Mouse (Mus musculus) CH12.LX (cell line): ENCODE measurements around the gene Mest. TPM values are rescaled to one million over a fixed set of nuclear protein-coding genes. Genes with fewer than 3 reads are reported as not detected.

Source experiments
- DNase-seq: peaks from one replicate; pipeline ENCODE4 v3.0.0-alpha.2; 2013; ENCODE audit errors: extremely low read depth
- H3K27ac ChIP-seq: 2 replicates; pipeline ENCODE4 v1.5.1; 2012; ENCODE audit warnings: low read depth, mild to moderate bottlenecking, control low read depth, moderate library complexity; ENCODE audit not compliant: insufficient read depth
- H3K27me3 ChIP-seq: replicated peaks from 2 replicates; pipeline ENCODE3; 2012; ENCODE audit warnings: inconsistent platforms
- H3K36me3 ChIP-seq, 2 experiments: replicated peaks in 1 of 2; 2 replicates each; pipeline versions ENCODE3 to v1.6.1; 2012; ENCODE audit warnings: inconsistent platforms in 1 of 2, low read length in 1 of 2, mild to moderate bottlenecking in 1 of 2, mixed read lengths in 1 of 2, moderate library complexity in 1 of 2; ENCODE audit not compliant: control insufficient read depth in 1 of 2, insufficient read depth in 1 of 2
- H3K4me1 ChIP-seq, 2 experiments: 2 replicates each; pipeline ENCODE4 v1.6.1; 2012; ENCODE audit warnings: inconsistent platforms in 1 of 2, moderate library complexity in 1 of 2; ENCODE audit not compliant: insufficient read depth in 2 of 2, control insufficient read depth in 1 of 2
- H3K4me2 ChIP-seq: 2 replicates; pipeline ENCODE4 v1.6.1; 2012; ENCODE audit warnings: low read depth, mild to moderate bottlenecking, control low read depth; ENCODE audit not compliant: poor library complexity, insufficient read depth, severe bottlenecking
- H3K4me3 ChIP-seq, 3 experiments: fragments of 150-350 bp in 1 of 3; sonication (generic) in 1 of 3; replicated peaks in 1 of 3; 2 replicates each; pipeline versions ENCODE3 to v1.5.1; 2011 to 2012; ENCODE audit warnings: low read depth in 2 of 3, low read length in 2 of 3, mild to moderate bottlenecking in 2 of 3, moderate library complexity in 2 of 3, control low read depth in 1 of 3, improper control_type of control experiment in 1 of 3, inconsistent platforms in 1 of 3, mixed read lengths in 1 of 3; ENCODE audit not compliant: poor library complexity in 1 of 3
- H3K79me2 ChIP-seq: replicated peaks from 2 replicates; pipeline ENCODE4 v1.6.1; 2012; ENCODE audit warnings: mild to moderate bottlenecking, moderate library complexity; ENCODE audit not compliant: control insufficient read depth, poor library complexity, insufficient read depth, severe bottlenecking; ENCODE audit errors: extremely low read depth
- H3K9ac ChIP-seq: 2 replicates; pipeline ENCODE4 v1.6.1; 2012; ENCODE audit warnings: low read depth, mild to moderate bottlenecking, control low read depth, moderate library complexity; ENCODE audit not compliant: insufficient read depth
- H3K9me3 ChIP-seq: replicated peaks from 2 replicates; pipeline ENCODE3; 2012; ENCODE audit warnings: low read length, inconsistent platforms, mixed read lengths
- CTCF ChIP-seq, 2 experiments: IDR thresholded peaks in 1 of 2; conservative IDR thresholded peaks in 1 of 2; 2 replicates each; pipeline ENCODE4 v1.5.1; 2011 to 2012; ENCODE audit warnings: low read depth in 2 of 2, low read length in 2 of 2, improper control_type of control experiment in 1 of 2, inconsistent platforms in 1 of 2, mild to moderate bottlenecking in 1 of 2, moderate library complexity in 1 of 2
- E2F4 ChIP-seq: IDR thresholded peaks from 2 replicates; pipeline ENCODE4 v1.6.1; 2011; ENCODE audit warnings: low read depth, low read length, improper control_type of control experiment; ENCODE audit not compliant: insufficient replicate concordance
- ELF1 ChIP-seq: IDR thresholded peaks from 2 replicates; pipeline ENCODE4 v1.6.1; 2014; ENCODE audit warnings: low read depth, mild to moderate bottlenecking, inconsistent platforms, low read length, improper control_type of control experiment
- EP300 ChIP-seq: IDR thresholded peaks from 2 replicates; pipeline ENCODE4 v1.6.1; 2011; ENCODE audit warnings: low read length, improper control_type of control experiment
- ETS1 ChIP-seq: conservative IDR thresholded peaks from 2 replicates; pipeline ENCODE4 v1.6.1; 2012; ENCODE audit warnings: low read depth, mild to moderate bottlenecking, inconsistent platforms, low read length, improper control_type of control experiment, moderate library complexity
- HCFC1 ChIP-seq: IDR thresholded peaks from 2 replicates; pipeline ENCODE4 v1.6.1; 2012; ENCODE audit warnings: low read depth, mild to moderate bottlenecking, inconsistent platforms, low read length, improper control_type of control experiment
- IRF4 ChIP-seq: IDR thresholded peaks from 2 replicates; pipeline ENCODE4 v1.6.1; 2014; ENCODE audit warnings: low read depth, mild to moderate bottlenecking, inconsistent platforms, low read length, improper control_type of control experiment
- JUN ChIP-seq: IDR thresholded peaks from 2 replicates; pipeline ENCODE4 v1.6.1; 2011; ENCODE audit warnings: low read depth, mild to moderate bottlenecking, low read length, improper control_type of control experiment, moderate library complexity; ENCODE audit not compliant: insufficient read depth
- MAFK ChIP-seq: IDR thresholded peaks from 2 replicates; pipeline ENCODE4 v1.6.1; 2011; ENCODE audit warnings: low read length, improper control_type of control experiment; ENCODE audit not compliant: insufficient replicate concordance
- MAX ChIP-seq: IDR thresholded peaks from 2 replicates; pipeline ENCODE4 v1.6.1; 2011; ENCODE audit warnings: low read length, improper control_type of control experiment
- MEF2A ChIP-seq: IDR thresholded peaks from 2 replicates; pipeline ENCODE4 v1.6.1; 2014; ENCODE audit warnings: low read depth, mild to moderate bottlenecking, inconsistent platforms, low read length, improper control_type of control experiment, borderline replicate concordance
- MXI1 ChIP-seq: IDR thresholded peaks from 2 replicates; pipeline ENCODE4 v1.6.1; 2011; ENCODE audit warnings: mild to moderate bottlenecking, low read depth, low read length, improper control_type of control experiment
- MYC ChIP-seq: IDR thresholded peaks from 2 replicates; pipeline ENCODE4 v1.6.1; 2011; ENCODE audit warnings: low read depth, mild to moderate bottlenecking, improper control_type of control experiment, low read length
- PAX5 ChIP-seq: IDR thresholded peaks from 2 replicates; pipeline ENCODE4 v1.6.1; 2012; ENCODE audit warnings: low read length, inconsistent platforms, mixed read lengths
- POLR2A ChIP-seq: IDR thresholded peaks from 2 replicates; pipeline ENCODE4 v1.6.1; 2011; ENCODE audit warnings: low read depth, mild to moderate bottlenecking, improper control_type of control experiment, low read length
- POLR2AphosphoS2 ChIP-seq: IDR thresholded peaks from 2 replicates; pipeline ENCODE4 v1.6.1; 2011; ENCODE audit warnings: low read depth, low read length, improper control_type of control experiment
- RCOR1 ChIP-seq: conservative IDR thresholded peaks from 2 replicates; pipeline ENCODE4 v1.6.1; 2012; ENCODE audit warnings: low read depth, mild to moderate bottlenecking, inconsistent platforms, low read length, improper control_type of control experiment
- TBP ChIP-seq: conservative IDR thresholded peaks from 2 replicates; pipeline ENCODE4 v1.6.1; 2011; ENCODE audit warnings: low read depth, low read length, improper control_type of control experiment
- ZNF384 ChIP-seq: IDR thresholded peaks from 2 replicates; pipeline ENCODE4 v1.6.1; 2012; ENCODE audit warnings: low read depth, low read length, improper control_type of control experiment, inconsistent platforms
- dilution Hi-C: fragments of 300-500 bp; cut with MboI; formaldehyde crosslinking; loops from 2 replicates; pipeline ENCODE4 v1.14.3; 2020; ENCODE audit warnings: low sequenced_read_pairs; ENCODE audit not compliant: extremely low pct_unique_long_range_greater_than_20kb, extremely low pct_ligation_motif_present
- in situ Hi-C: fragments of 300-500 bp; cut with MboI; formaldehyde crosslinking; loops from 3 replicates; pipeline ENCODE4 v1.14.3; 2019; ENCODE audit warnings: low sequenced_read_pairs, low pct_ligation_motif_present, low pct_unique_long_range_greater_than_20kb, mixed read lengths
- polyA plus RNA-seq: library from polyadenylated mRNA; unstranded; fragments of >175 nt; gene quantifications from 2 replicates; pipeline ENCODE4 v1.2.1, GENCODE M21; 2012; ENCODE audit warnings: low read depth; ENCODE audit not compliant: insufficient read length
- total RNA-seq, 2 experiments: library from RNA; depleted of rRNA; stranded (reverse); fragments of 300-350 nt in 1 of 2; fragments of >200 nt in 1 of 2; gene quantifications; 2 replicates each; pipeline ENCODE4 v1.2.3; 2012 to 2014

Gene Mest
- total and polyA plus RNA-seq, 3 experiments: 0.13 TPM; not detected in 2

DNA sequence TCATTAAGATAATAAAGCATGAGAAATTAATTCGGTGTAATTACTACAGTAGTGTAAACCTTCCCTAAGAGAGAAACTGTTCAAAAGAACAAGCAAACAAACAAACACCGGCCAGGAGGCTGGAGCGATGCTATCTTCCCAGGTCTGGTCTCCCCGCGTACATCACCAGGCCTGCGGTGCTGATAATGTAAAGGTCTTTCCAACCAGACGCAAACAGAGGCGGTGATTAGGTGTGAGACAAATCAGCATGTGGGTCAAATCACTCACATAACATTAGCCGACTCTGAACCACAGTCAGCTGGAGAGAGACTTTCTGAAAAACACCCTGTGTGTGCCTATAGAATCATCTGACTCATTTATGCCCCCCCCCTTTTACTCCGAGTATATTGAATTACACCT is 12.0 kb upstream of the Mest start:
- no peak overlapping the region for H3K27ac ChIP-seq
- in situ Hi-C loops (no loop called here), dilution Hi-C loops (no loop called here)
- H3K36me3 ChIP-seq: no peaks in the 10 kb centered on the region
- H3K79me2 ChIP-seq: no peaks in the 10 kb centered on the region
- no peak for TF ChIP-seq MAX
- TF ChIP-seq JUN: no peak
- no peak for TF ChIP-seq MEF2A
- no peak for TF ChIP-seq CTCF (conservative IDR thresholded peaks at IDR 0.05 in 1 of 2, IDR thresholded peaks at IDR 0.05 in 1 of 2; ENCODE audit: low read depth in 2 of 2, low read length in 2 of 2)
- no peak for TF ChIP-seq RCOR1
- TF ChIP-seq MXI1: no peak
- no peak for TF ChIP-seq EP300
- TF ChIP-seq MYC: no peak
- TF ChIP-seq, all 38 proteins: peak for 0
- Histone ChIP-seq H3K4me3 (no peak overlapping the region), H3K9ac (no peak overlapping the region), H3K4me2 (no peak overlapping the region), H3K9me3 (no peaks in the 10 kb centered on the region), H3K4me1 (no peaks in the 10 kb centered on the region), H3K27me3 (no peaks in the 10 kb centered on the region)
- DNase-seq: no peak

DNA sequence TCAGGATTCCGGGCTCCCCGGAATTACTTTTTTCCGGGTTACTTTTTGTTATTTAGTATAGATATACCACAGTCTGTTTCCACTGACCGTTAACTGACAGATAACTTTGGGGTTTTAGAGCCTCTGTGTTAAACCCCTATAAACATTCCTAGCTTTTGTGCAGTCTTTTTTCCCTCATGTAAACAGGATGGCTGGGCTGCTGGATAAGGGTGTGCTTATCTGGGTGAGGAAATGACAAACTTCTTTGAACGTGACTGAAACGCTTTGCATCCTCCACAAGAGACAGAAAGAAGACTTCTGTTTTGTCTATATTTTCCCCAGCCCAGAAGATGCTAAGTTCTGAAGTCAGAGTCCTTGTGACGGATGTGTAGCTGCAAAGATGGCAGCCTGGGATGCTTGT is 10.9 kb upstream of the Mest start:
- H3K27ac ChIP-seq: no peak overlapping the region
- no peak overlapping the region for H3K4me2 ChIP-seq
- DNase-seq: no peak
- TF ChIP-seq ELF1 (no peak), HCFC1 (no peak), EP300 (no peak), POLR2A (no peak), PAX5 (no peak), TBP (no peak), CTCF (conservative IDR thresholded peaks at IDR 0.05 in 1 of 2, IDR thresholded peaks at IDR 0.05 in 1 of 2; ENCODE audit: low read depth in 2 of 2, low read length in 2 of 2) (no peak), POLR2AphosphoS2 (no peak), MAFK (no peak), IRF4 (no peak), ZNF384 (no peak), ETS1 (no peak), E2F4 (no peak)
- TF ChIP-seq, all 38 proteins: peak for 0
- Histone ChIP-seq H3K9ac (no peak overlapping the region), H3K4me1 (no peaks in the 10 kb centered on the region), H3K9me3 (no peaks in the 10 kb centered on the region), H3K36me3 (no peaks in the 10 kb centered on the region), H3K27me3 (no peaks in the 10 kb centered on the region), H3K79me2 (no peaks in the 10 kb centered on the region), H3K4me3 (no peak overlapping the region)
- in situ Hi-C loops (no loop called here), dilution Hi-C loops (no loop called here)
